Mouse (Mus musculus) heart, embryonic 12.5 days (tissue): ENCODE measurements around the gene Dclk1. TPM values are rescaled to one million over a fixed set of nuclear protein-coding genes. Genes with fewer than 3 reads are reported as not detected.

ENCODE experiments used
- ATAC-seq: fragments of 200-750 bp; cut with Nextera tagmentation; 2 replicates; pipeline ENCODE4 v1.8.0; 2017; ENCODE audit warnings: moderate TSS enrichment, moderate library complexity; ENCODE audit not compliant: insufficient number of reproducible peaks, low FRiP score
- H3K27ac ChIP-seq: fragments of 300-500 bp; sonication (generic); 2 replicates; pipeline ENCODE4 v1.5.1; 2016; ENCODE audit warnings: mild to moderate bottlenecking, moderate library complexity; ENCODE audit not compliant: poor library complexity, severe bottlenecking
- H3K27me3 ChIP-seq: fragments of 300-500 bp; sonication (generic); replicated peaks from 2 replicates; pipeline ENCODE4 v1.6.1; 2016; ENCODE audit warnings: mild to moderate bottlenecking, moderate library complexity
- H3K36me3 ChIP-seq: fragments of 300-500 bp; sonication (generic); 2 replicates; pipeline ENCODE4 v1.6.1; 2016; ENCODE audit warnings: mild to moderate bottlenecking, moderate library complexity
- H3K4me1 ChIP-seq: fragments of 300-500 bp; sonication (generic); replicated peaks from 2 replicates; pipeline ENCODE4 v1.6.1; 2016; ENCODE audit warnings: mild to moderate bottlenecking
- H3K4me2 ChIP-seq: fragments of 300-500 bp; sonication (generic); 2 replicates; pipeline ENCODE4 v1.6.1; 2016; ENCODE audit warnings: mild to moderate bottlenecking, moderate library complexity
- H3K4me3 ChIP-seq: fragments of 300-500 bp; sonication (generic); 2 replicates; pipeline ENCODE4 v1.5.1; 2016; ENCODE audit warnings: mild to moderate bottlenecking
- H3K9ac ChIP-seq: fragments of 300-500 bp; sonication (generic); 2 replicates; pipeline ENCODE4 v1.6.1; 2016; ENCODE audit warnings: mild to moderate bottlenecking, moderate library complexity
- H3K9me3 ChIP-seq: fragments of 300-500 bp; sonication (generic); replicated peaks from 2 replicates; pipeline ENCODE4 v1.6.1; 2016; ENCODE audit warnings: mild to moderate bottlenecking, moderate library complexity
- WGBS: fragments of 180-500 bp; shearing (Covaris S2); methylation state at CpG from one replicate; pipeline ENCODE4 v1.1.7; 2016; 5-methylcytosine and 5-hydroxymethylcytosine counted together
- polyA plus RNA-seq: library from polyadenylated mRNA; unstranded; fragments of >200 nt; fragmentation: Nextera tagmentation; extraction: Ambion mirVana; gene quantifications from 2 replicates; pipeline ENCODE4 v1.2.1, GENCODE M21; 2016

Dclk1 gene
- polyA plus RNA-seq, 1 experiment from 2014 or later = 8.6 TPM

DNA sequence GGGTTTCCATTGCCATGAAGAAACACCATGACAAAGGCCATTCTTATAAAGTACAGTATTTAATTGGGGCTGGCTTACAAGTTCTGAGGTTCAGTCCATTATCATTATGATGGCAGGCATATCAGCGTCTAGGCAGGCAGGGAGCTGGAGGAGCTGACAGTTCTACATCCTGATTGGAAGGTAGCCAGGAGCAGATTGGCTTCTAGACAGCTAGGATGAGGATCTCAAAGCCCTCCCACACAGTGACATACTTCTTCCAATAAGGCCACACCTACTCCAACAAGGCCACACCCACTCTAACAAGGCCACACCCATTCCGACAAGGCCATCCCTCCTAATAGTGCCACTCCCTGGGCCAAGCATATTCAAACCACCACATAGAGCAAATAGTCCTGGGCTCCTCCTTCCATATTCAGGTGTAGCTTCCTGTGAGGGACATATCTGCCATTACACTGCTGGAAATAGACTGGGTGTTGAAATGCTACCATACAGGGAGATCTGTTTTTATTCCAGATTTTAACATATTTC is 187.9 kb downstream of the Dclk1 start:
- Histone ChIP-seq H3K4me1 (no peaks in the 10 kb centered on the region), H3K27me3 (no peaks in the 10 kb centered on the region), H3K27ac (no peak overlapping the region), H3K36me3 (no peaks in the 10 kb centered on the region), H3K9ac (no peak overlapping the region), H3K4me2 (no peak overlapping the region), H3K4me3 (no peak overlapping the region), H3K9me3 (no peaks in the 10 kb centered on the region; the same call in 1 of the 2 replicates)
- WGBS = 76% methylated on average over 2 of the region's 2 CpGs
- ATAC-seq = no peak

DNA sequence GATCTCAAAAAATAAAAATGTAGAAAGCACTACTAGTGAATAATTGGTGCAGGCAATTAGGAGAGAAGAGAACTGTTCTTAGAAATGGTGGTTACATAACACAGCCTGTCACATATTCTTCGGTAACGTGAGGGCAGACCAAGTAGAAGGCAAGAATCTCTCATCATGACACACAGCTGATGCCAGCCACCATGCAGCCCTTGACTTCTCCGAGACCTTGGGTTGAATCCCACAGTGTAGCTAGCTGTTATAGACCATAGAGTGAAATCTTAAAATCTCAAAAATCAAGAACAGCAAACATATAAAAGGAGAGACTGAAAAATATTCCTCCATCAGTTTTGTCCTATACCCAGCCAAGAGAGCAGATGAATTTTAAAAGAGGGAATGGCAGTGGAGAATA is 189.1 kb downstream of the Dclk1 start:
- ATAC-seq = no peak
- H3K27me3 ChIP-seq = no peaks in the 10 kb centered on the region
- WGBS = 86% methylated on average over 3 of the region's 3 CpGs

GRCm38 (mm10) chr3:55434276-55434675 is 192.1 kb downstream of the Dclk1 start:
- Histone ChIP-seq H3K27ac (no peak overlapping the region), H3K4me1 (peaks cover 4% of the 10 kb centered on the region; the same call in 1 of the 2 replicates), H3K4me2 (no peak overlapping the region), H3K9me3 (no peaks in the 10 kb centered on the region; the same call in 1 of the 2 replicates), H3K36me3 (no peaks in the 10 kb centered on the region), H3K4me3 (no peak overlapping the region), H3K27me3 (no peaks in the 10 kb centered on the region), H3K9ac (no peak overlapping the region)
- 84% methylated on average over 1 of the region's 1 CpGs for WGBS
- ATAC-seq = no peak

More for the DNA sequence above, 189.1 kb downstream of the Dclk1 start:
- Histone ChIP-seq H3K4me2 (no peak overlapping the region), H3K9me3 (no peaks in the 10 kb centered on the region; the same call in 1 of the 2 replicates), H3K4me3 (no peak overlapping the region), H3K27ac (no peak overlapping the region), H3K4me1 (peaks cover 2% of the 10 kb centered on the region; the same call in 1 of the 2 replicates), H3K36me3 (no peaks in the 10 kb centered on the region), H3K9ac (no peak overlapping the region)

DNA sequence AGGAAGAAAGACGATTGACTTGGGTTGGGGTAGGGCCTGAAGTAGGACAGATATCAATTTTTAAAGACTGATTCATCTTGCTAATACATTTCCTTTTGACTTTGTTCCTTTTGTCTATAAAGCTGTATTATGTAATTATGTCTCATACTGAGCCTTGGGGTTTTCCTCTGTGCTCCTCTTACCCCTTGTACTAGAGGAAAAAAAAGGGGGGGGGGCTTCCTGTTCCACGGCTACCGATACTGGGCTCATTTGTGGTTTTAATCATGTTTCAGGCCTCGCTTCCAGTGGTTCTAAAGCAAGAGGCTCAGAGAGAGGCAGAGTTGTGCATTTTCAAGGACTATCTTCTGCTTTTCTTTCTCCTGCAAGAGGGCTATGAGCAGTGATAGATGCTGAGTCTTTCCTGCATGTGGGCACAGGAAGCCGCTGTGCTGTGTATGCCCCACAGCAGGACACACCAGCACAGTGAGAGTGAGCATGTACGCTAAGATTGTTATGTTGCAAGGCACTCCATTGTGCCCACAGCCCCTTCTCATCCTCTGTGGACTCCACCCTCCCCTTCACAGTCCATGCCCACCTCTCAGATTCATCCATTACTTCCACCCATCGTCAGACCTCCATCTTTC is 196.8 kb downstream of the Dclk1 start:
- no peaks in the 10 kb centered on the region for H3K9me3 ChIP-seq
- no peaks in the 10 kb centered on the region for H3K36me3 ChIP-seq
- peaks cover 13% of the 10 kb centered on the region for H3K4me1 ChIP-seq
- no peak overlapping the region for H3K27ac ChIP-seq
- no peaks in the 10 kb centered on the region for H3K27me3 ChIP-seq
- H3K4me3 ChIP-seq = no peak overlapping the region
- no peak for ATAC-seq
- H3K4me2 ChIP-seq = no peak overlapping the region
- WGBS = 71% methylated on average over 7 of the region's 7 CpGs
- no peak overlapping the region for H3K9ac ChIP-seq

GRCm38 (mm10) chr3:55440342-55440741 is 198.2 kb downstream of the Dclk1 start:
- 47% methylated on average over 8 of the region's 8 CpGs for WGBS

GRCm38 (mm10) chr3:55442012-55442645 is 200.0 kb downstream of the Dclk1 start:
- no peak for ATAC-seq
- Histone ChIP-seq H3K36me3 (no peaks in the 10 kb centered on the region), H3K4me3 (no peak overlapping the region), H3K9ac (no peak overlapping the region), H3K27me3 (no peaks in the 10 kb centered on the region), H3K4me2 (no peak overlapping the region), H3K9me3 (no peaks in the 10 kb centered on the region), H3K27ac (no peak overlapping the region), H3K4me1 (peaks cover 9% of the 10 kb centered on the region)
- WGBS = 69% methylated on average over 11 of the region's 11 CpGs

More at GRCm38 (mm10) chr3:55440342-55440741, 198.2 kb downstream of the Dclk1 start:
- H3K27me3 ChIP-seq = no peaks in the 10 kb centered on the region
- H3K4me2 ChIP-seq = no peak overlapping the region
- no peak overlapping the region for H3K27ac ChIP-seq
- H3K4me3 ChIP-seq = no peak overlapping the region
- ATAC-seq = no peak
- no peak overlapping the region for H3K9ac ChIP-seq
- H3K4me1 ChIP-seq = peaks cover 13% of the 10 kb centered on the region
- H3K36me3 ChIP-seq = no peaks in the 10 kb centered on the region
- H3K9me3 ChIP-seq = no peaks in the 10 kb centered on the region

GRCm38 (mm10) chr3:55443271-55443670 is 201.1 kb downstream of the Dclk1 start:
- Histone ChIP-seq H3K4me2 (no peak overlapping the region), H3K27ac (no peak overlapping the region), H3K36me3 (no peaks in the 10 kb centered on the region), H3K27me3 (no peaks in the 10 kb centered on the region), H3K4me3 (no peak overlapping the region), H3K9me3 (no peaks in the 10 kb centered on the region), H3K4me1 (peaks cover 9% of the 10 kb centered on the region), H3K9ac (no peak overlapping the region)
- no peak for ATAC-seq
- 77% methylated on average over 8 of the region's 8 CpGs for WGBS

DNA sequence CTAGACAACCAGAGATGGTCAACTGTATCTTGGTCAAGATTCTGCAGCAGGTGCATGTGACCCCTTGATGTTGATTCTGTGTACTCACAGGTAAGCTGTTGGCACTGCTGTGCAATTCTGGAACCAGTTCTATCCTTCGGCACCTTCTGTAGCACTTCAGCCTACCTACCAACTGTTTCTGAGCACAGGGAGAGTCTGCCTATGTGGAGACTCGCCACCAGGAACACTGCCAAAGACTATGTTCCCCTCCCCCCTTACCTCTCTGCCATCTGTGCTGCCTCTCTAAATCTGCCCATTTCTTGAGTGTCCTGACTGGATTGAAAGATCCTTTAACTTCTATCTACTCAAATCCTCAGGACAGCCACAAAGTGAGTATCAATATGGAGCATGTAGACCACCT is 201.6 kb downstream of the Dclk1 start:
- ATAC-seq = no peak
- H3K4me3 ChIP-seq = no peak overlapping the region
- H3K9ac ChIP-seq = no peak overlapping the region
- H3K9me3 ChIP-seq = no peaks in the 10 kb centered on the region
- H3K27me3 ChIP-seq = no peaks in the 10 kb centered on the region
- no peak overlapping the region for H3K27ac ChIP-seq
- no peaks in the 10 kb centered on the region for H3K36me3 ChIP-seq
- peaks cover 9% of the 10 kb centered on the region for H3K4me1 ChIP-seq
- H3K4me2 ChIP-seq = no peak overlapping the region
- WGBS = 77% methylated on average over 2 of the region's 2 CpGs

DNA sequence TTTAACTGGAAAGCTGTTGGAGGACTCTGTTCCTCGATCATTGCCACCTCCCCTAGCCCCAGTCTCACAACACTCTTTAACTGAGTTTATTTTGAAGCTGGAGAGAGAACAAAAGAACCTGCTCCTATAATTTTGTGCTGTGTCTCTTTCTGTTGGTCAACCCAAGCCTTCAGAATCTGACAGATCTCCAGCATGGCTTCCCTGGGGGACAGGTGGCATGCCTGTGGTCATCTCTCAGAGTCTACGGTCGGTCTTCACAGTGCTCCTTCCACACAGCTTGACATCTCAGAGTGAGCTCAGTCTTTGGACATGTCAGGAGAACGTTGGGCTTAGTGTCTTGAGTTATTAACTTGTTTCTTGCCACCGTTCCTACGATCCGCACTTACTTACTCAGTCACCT is 204.5 kb downstream of the Dclk1 start:
- Histone ChIP-seq H3K4me2 (no peak overlapping the region), H3K36me3 (no peaks in the 10 kb centered on the region), H3K9ac (no peak overlapping the region), H3K27me3 (no peaks in the 10 kb centered on the region), H3K4me1 (no peaks in the 10 kb centered on the region), H3K4me3 (no peak overlapping the region), H3K9me3 (no peaks in the 10 kb centered on the region), H3K27ac (no peak overlapping the region)
- WGBS = 79% methylated on average over 7 of the region's 7 CpGs
- no peak for ATAC-seq

DNA sequence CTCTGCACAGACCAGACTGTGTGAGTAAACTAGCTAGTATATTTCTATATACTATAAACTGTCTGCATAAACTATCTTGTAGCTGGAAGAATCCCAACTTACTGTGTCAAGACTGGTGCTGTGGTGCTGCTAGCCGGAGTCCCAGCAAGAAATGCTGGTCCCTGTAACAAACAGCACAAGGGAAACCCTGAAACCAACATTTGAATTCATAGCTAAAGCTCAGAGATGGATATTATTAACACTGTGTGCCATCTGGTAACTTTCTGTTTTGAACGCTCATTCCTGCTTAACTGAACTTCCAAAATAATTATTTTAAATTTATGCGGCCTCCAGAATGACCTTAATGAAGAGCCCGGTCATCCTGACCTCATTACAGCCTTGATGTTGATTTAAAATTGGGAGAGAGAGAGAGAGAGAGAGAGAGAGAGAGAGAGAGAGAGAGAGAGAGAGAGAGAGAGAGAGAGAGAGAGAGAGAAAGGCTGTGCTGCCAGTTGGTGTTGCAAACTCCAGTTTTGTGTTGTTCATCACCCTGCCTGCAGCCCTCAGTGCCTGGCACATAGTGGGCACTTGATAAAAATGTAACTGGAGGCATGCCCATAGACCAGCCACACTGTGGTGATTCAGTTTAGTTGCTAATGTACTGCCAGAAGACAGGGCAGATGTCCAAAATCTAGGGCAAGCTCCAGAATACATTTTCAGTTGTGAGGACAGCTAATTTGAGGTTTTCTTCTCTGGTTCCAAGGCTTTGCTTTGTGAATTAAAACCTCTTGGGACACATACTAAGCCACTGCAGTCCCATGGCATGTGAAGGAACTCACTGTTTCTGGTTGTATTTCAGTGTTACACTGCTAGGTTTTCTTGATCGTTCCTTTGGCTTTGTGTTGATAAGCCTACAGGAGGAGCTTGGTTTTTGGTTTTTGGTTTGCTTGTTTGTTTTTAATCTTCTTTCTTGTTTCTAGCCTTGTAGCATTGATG is 205.6 kb downstream of the Dclk1 start:
- no peak for ATAC-seq
- no peak overlapping the region for H3K9ac ChIP-seq
- 84% methylated on average over 5 of the region's 5 CpGs for WGBS

GRCm38 (mm10) chr3:55449148-55449547 is 207.0 kb downstream of the Dclk1 start:
- Histone ChIP-seq H3K9ac (no peak overlapping the region), H3K4me3 (no peak overlapping the region), H3K4me2 (no peak overlapping the region), H3K27ac (no peak overlapping the region), H3K36me3 (no peaks in the 10 kb centered on the region), H3K4me1 (no peaks in the 10 kb centered on the region), H3K9me3 (no peaks in the 10 kb centered on the region), H3K27me3 (no peaks in the 10 kb centered on the region)
- no peak for ATAC-seq
- 86% methylated on average over 2 of the region's 2 CpGs for WGBS

More for the DNA sequence above, 205.6 kb downstream of the Dclk1 start:
- Histone ChIP-seq H3K27me3 (no peaks in the 10 kb centered on the region), H3K27ac (no peak overlapping the region), H3K4me2 (no peak overlapping the region), H3K9me3 (no peaks in the 10 kb centered on the region), H3K4me1 (no peaks in the 10 kb centered on the region), H3K36me3 (no peaks in the 10 kb centered on the region), H3K4me3 (no peak overlapping the region)
